Mouse (Mus musculus) thymus, adult 2 months (tissue): ENCODE data around the gene Lrg1.

Experiments used
- CTCF ChIP-seq: fragments of 200-500 bp; IDR thresholded peaks from 2 replicates; pipeline ENCODE4 v1.5.1; 2012; ENCODE audit warnings: mild to moderate bottlenecking, control low read depth, low read length, moderate library complexity, borderline replicate concordance; ENCODE audit not compliant: control insufficient read depth, poor library complexity, insufficient read depth; ENCODE audit errors: extremely low read depth
- POLR2A ChIP-seq: fragments of 200-500 bp; IDR thresholded peaks from 2 replicates; pipeline ENCODE4 v1.6.1; 2012; ENCODE audit warnings: mild to moderate bottlenecking, low read length, control low read depth, moderate library complexity; ENCODE audit not compliant: control insufficient read depth, poor library complexity, insufficient read depth; ENCODE audit errors: extremely low read depth

DNA sequence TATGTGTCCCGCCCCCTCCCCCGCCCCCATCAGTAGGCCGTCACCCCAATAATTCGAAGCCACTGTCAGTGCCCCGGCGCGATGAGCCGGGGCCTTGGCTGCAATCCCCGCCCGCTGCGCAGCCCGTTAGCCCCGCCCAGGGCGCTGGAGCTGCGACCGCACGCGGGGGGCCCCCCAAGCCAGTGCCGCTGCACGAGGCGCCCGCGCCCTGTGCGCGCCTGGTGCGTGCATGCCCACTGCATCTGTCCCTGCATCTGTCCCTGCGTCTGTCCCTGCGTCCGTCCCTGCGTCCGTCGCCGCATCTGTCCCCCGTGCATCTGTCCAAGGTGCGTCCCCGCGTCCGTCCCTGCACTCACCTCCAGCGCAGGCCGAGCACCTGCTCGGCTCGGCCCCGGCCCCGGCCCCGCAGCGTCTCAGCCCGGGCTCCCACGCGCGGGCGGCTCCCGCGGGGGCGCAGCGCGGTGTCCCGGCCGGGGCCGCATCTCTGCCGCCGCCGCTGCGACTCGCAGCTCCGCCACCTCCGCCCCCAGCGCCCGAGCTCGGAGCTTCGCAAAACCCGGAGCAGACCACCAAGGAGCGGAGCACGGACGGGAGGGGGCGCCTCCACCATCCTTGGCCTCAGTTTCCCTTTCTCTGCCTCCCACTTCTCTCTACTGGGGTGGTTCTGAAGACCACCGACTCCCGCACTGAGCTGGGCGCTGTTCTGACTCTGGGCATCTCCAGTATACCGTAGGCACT lies 18.2 kb upstream of the Lrg1 start, which contains the start of gene Sema6b:
- TF ChIP-seq POLR2A (no peak), CTCF (no peak)
